Mouse (Mus musculus): ENCODE results near the gene Zbtb42. TPM values are rescaled to one million over a fixed set of nuclear protein-coding genes. Genes with fewer than 3 reads are reported as not detected.

Gene Zbtb42
- 4.0 and 4.6 TPM in 2 replicates for polyA plus RNA-seq (2015; fragmentation: Nextera tagmentation; extraction: Ambion mirVana)

GRCm38 (mm10) chr12:112678555-112679026 lies at the start of gene Zbtb42:
Zbtb42 (plus strand) TSS chr12:112678828.
- no peaks in the 10 kb centered on the region for H3K36me3 ChIP-seq
- H3K4me2 ChIP-seq = peak within 1 kb of the TSS; percentile 96
- H3K4me3 ChIP-seq (replicated peaks) = peak within 1 kb of the TSS; percentile 71
- H3K4me1 ChIP-seq = peaks cover 47% of the 10 kb centered on the region
- H3K9ac ChIP-seq = peak within 1 kb of the TSS; percentile 62
- WGBS = under 1% methylated on average over 60 of the region's 60 CpGs
- H3K27ac ChIP-seq = peak within 1 kb of the TSS; percentile 66
- H3K27me3 ChIP-seq = peaks cover 31% of the 10 kb centered on the region
- H3K9me3 ChIP-seq (replicated peaks) = no peaks in the 10 kb centered on the region
- peak; percentile 33 for ATAC-seq (replicated peaks; ENCODE audit: low FRiP score)

GRCm38 (mm10) chr12:112628928-112629721 lies 49.5 kb upstream of the Zbtb42 start:
- Histone ChIP-seq H3K27me3 (no peaks in the 10 kb centered on the region), H3K9ac (no peak overlapping the region), H3K36me3 (no peaks in the 10 kb centered on the region), H3K4me2 (peak overlapping the region; percentile 67), H3K9me3 (replicated peaks) (no peaks in the 10 kb centered on the region), H3K27ac (peak overlapping the region; percentile 56; the same call in 1 of the 2 replicates), H3K4me1 (peaks cover 42% of the 10 kb centered on the region), H3K4me3 (replicated peaks) (peak overlapping the region; percentile 35)
- ATAC-seq (replicated peaks; ENCODE audit: low FRiP score) = peak; percentile 85
- WGBS = 34% methylated on average over 19 of the region's 19 CpGs

GRCm38 (mm10) chr12:112630029-112630428 lies 48.6 kb upstream of the Zbtb42 start:
- H3K27me3 ChIP-seq = no peaks in the 10 kb centered on the region
- H3K4me3 ChIP-seq (replicated peaks) = no peak overlapping the region
- no peaks in the 10 kb centered on the region for H3K36me3 ChIP-seq
- H3K4me1 ChIP-seq = peaks cover 41% of the 10 kb centered on the region
- H3K9me3 ChIP-seq (replicated peaks) = no peaks in the 10 kb centered on the region
- 88% methylated on average over 12 of the region's 12 CpGs for WGBS
- H3K27ac ChIP-seq = no peak overlapping the region
- H3K4me2 ChIP-seq = no peak overlapping the region
- ATAC-seq (replicated peaks; ENCODE audit: low FRiP score) = no peak
- H3K9ac ChIP-seq = no peak overlapping the region

GRCm38 (mm10) chr12:112630796-112631195 lies 47.8 kb upstream of the Zbtb42 start:
- Histone ChIP-seq H3K36me3 (no peaks in the 10 kb centered on the region), H3K9ac (no peak overlapping the region), H3K4me1 (peaks cover 41% of the 10 kb centered on the region), H3K4me3 (replicated peaks) (no peak overlapping the region), H3K9me3 (replicated peaks) (no peaks in the 10 kb centered on the region), H3K4me2 (no peak overlapping the region), H3K27ac (no peak overlapping the region), H3K27me3 (no peaks in the 10 kb centered on the region)
- WGBS = 68% methylated on average over 5 of the region's 5 CpGs
- no peak for ATAC-seq (replicated peaks; ENCODE audit: low FRiP score)

GRCm38 (mm10) chr12:112631472-112631871 lies 47.2 kb upstream of the Zbtb42 start:
- no peak for ATAC-seq (replicated peaks; ENCODE audit: low FRiP score)

GRCm38 (mm10) chr12:112632084-112632777 lies 46.4 kb upstream of the Zbtb42 start:
- peak overlapping the region; percentile 29 for H3K27ac ChIP-seq

More at GRCm38 (mm10) chr12:112631472-112631871, 47.2 kb upstream of the Zbtb42 start:
- no peak overlapping the region for H3K9ac ChIP-seq
- H3K36me3 ChIP-seq = no peaks in the 10 kb centered on the region
- H3K27me3 ChIP-seq = no peaks in the 10 kb centered on the region
- no peaks in the 10 kb centered on the region for H3K9me3 ChIP-seq (replicated peaks)
- WGBS = 24% methylated on average over 1 of the region's 1 CpGs
- peaks cover 41% of the 10 kb centered on the region for H3K4me1 ChIP-seq
- peak overlapping the region; percentile 29; the same call in 1 of the 2 replicates for H3K27ac ChIP-seq
- H3K4me3 ChIP-seq (replicated peaks) = no peak overlapping the region
- no peak overlapping the region for H3K4me2 ChIP-seq

GRCm38 (mm10) chr12:112632907-112633306 lies 45.7 kb upstream of the Zbtb42 start:
- Histone ChIP-seq H3K9me3 (replicated peaks) (no peaks in the 10 kb centered on the region), H3K27ac (0 out of 2 replicates have a peak overlapping the region, but pooled peaks have one; percentile 29), H3K36me3 (no peaks in the 10 kb centered on the region), H3K4me1 (peaks cover 39% of the 10 kb centered on the region), H3K27me3 (no peaks in the 10 kb centered on the region), H3K4me2 (no peak overlapping the region), H3K4me3 (replicated peaks) (no peak overlapping the region), H3K9ac (no peak overlapping the region)
- no peak for ATAC-seq (replicated peaks; ENCODE audit: low FRiP score)
- WGBS = 79% methylated on average over 5 of the region's 5 CpGs

More at GRCm38 (mm10) chr12:112632084-112632777, 46.4 kb upstream of the Zbtb42 start:
- Histone ChIP-seq H3K9me3 (replicated peaks) (no peaks in the 10 kb centered on the region), H3K27me3 (no peaks in the 10 kb centered on the region), H3K36me3 (no peaks in the 10 kb centered on the region), H3K4me2 (no peak overlapping the region), H3K4me3 (replicated peaks) (no peak overlapping the region), H3K9ac (no peak overlapping the region), H3K4me1 (peaks cover 41% of the 10 kb centered on the region)
- no peak for ATAC-seq (replicated peaks; ENCODE audit: low FRiP score)
- WGBS = 62% methylated on average over 11 of the region's 11 CpGs

- no peaks in the 10 kb centered on the region for H3K9me3 ChIP-seq (replicated peaks)
- peaks cover 31% of the 10 kb centered on the region for H3K4me1 ChIP-seq
- H3K4me2 ChIP-seq = no peak overlapping the region
- no peak overlapping the region for H3K27ac ChIP-seq
- no peaks in the 10 kb centered on the region for H3K27me3 ChIP-seq
- no peak overlapping the region for H3K9ac ChIP-seq
- 58% methylated on average over 9 of the region's 9 CpGs for WGBS
- no peak for ATAC-seq (replicated peaks; ENCODE audit: low FRiP score)
- H3K36me3 ChIP-seq = no peaks in the 10 kb centered on the region
- no peak overlapping the region for H3K4me3 ChIP-seq (replicated peaks)
These were observed 44.9 kb upstream of the Zbtb42 start for GRCm38 (mm10) chr12:112633686-112634085.

- WGBS = 81% methylated on average over 10 of the region's 10 CpGs
- H3K27me3 ChIP-seq = no peaks in the 10 kb centered on the region
- H3K4me2 ChIP-seq = no peak overlapping the region
- H3K4me3 ChIP-seq (replicated peaks) = no peak overlapping the region
- no peaks in the 10 kb centered on the region for H3K9me3 ChIP-seq (replicated peaks)
- no peak overlapping the region for H3K9ac ChIP-seq
- no peaks in the 10 kb centered on the region for H3K36me3 ChIP-seq
- no peak for ATAC-seq (replicated peaks; ENCODE audit: low FRiP score)
- peaks cover 5% of the 10 kb centered on the region for H3K4me1 ChIP-seq
- no peak overlapping the region for H3K27ac ChIP-seq
These were observed 39.1 kb upstream of the Zbtb42 start for GRCm38 (mm10) chr12:112639526-112639925.

- Histone ChIP-seq H3K4me1 (peaks cover 30% of the 10 kb centered on the region), H3K9me3 (replicated peaks) (no peaks in the 10 kb centered on the region), H3K4me3 (replicated peaks) (no peak overlapping the region), H3K4me2 (no peak overlapping the region), H3K9ac (no peak overlapping the region), H3K27me3 (no peaks in the 10 kb centered on the region), H3K36me3 (peaks cover 14% of the 10 kb centered on the region), H3K27ac (no peak overlapping the region)
- WGBS = 89% methylated on average over 6 of the region's 6 CpGs
- ATAC-seq (replicated peaks; ENCODE audit: low FRiP score) = no peak
These were observed 35.5 kb upstream of the Zbtb42 start for GRCm38 (mm10) chr12:112643126-112643525.

GRCm38 (mm10) chr12:112644180-112644854 lies 34.3 kb upstream of the Zbtb42 start, which contains the start of gene Siva1:
Siva1 (plus strand) TSS chr12:112644679.
- H3K9ac ChIP-seq = peak within 1 kb of the TSS; percentile 81
- H3K27ac ChIP-seq = peak within 1 kb of the TSS; percentile 95
- H3K4me3 ChIP-seq (replicated peaks) = peak within 1 kb of the TSS; percentile 89
- peaks cover 30% of the 10 kb centered on the region for H3K4me1 ChIP-seq
- WGBS = 1% methylated on average over 46 of the region's 46 CpGs
- H3K9me3 ChIP-seq (replicated peaks) = no peaks in the 10 kb centered on the region
- peaks cover 26% of the 10 kb centered on the region for H3K36me3 ChIP-seq
- ATAC-seq (replicated peaks; ENCODE audit: low FRiP score) = peak; percentile 98
- H3K4me2 ChIP-seq = peak within 1 kb of the TSS; percentile 88
- H3K27me3 ChIP-seq = no peaks in the 10 kb centered on the region
